Mouse (Mus musculus): ENCODE measurements around the gene Hpcal4.
"Not testable (repeated sequence)": the region's sequence is repeated elsewhere in the genome, so short reads cannot be mapped to it uniquely, and the experiment has no call there.

The Hpcal4 gene

DNA sequence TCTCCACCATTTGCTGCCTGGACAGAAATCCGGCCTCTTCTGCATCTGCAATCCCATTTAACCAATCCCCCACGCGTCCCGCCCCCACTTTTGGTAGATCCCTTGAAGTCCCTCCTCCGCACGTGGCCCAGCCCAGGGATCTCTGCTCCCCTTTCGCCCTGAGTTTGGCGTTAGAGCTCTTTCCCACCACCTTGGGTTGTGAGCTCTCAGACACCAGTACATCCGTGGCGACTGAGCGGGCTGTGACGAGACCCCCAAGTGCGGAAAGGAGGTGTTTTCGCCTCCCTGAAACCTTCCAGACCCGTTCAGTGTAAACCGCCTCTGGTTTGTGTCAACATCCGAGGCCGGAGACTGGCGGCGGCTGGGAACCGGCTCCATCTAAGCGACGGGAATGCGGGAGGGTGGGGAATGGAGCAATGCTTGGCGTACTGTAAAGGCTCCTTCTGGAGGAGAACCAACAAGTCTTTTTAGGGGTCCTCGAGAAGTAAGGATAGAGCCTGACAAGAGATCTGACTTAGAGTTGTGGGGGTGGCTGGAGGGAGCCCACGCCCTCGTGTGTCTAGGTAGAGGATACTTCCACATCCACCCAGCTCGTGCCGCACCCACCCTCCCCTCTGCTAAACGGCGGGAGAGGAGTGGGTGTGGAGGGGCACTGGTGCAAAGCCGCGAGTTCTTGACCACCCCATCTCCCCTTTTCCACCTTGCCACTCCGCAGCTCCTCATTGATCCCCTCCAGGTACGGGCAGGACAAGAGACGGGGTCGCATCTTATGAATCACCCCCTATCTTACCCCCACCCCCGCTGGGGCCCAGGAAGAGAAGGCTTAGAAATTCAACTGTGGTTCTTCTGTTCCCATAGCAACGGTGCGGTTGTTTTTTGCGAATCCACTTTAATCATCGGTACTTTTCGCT, at the start of gene Hpcal4:
TSS of gene Hpcal4 (plus strand) at position 900 of the 911 bp plus-strand sequence.
- peak; percentile 63 for DNase-seq

DNA sequence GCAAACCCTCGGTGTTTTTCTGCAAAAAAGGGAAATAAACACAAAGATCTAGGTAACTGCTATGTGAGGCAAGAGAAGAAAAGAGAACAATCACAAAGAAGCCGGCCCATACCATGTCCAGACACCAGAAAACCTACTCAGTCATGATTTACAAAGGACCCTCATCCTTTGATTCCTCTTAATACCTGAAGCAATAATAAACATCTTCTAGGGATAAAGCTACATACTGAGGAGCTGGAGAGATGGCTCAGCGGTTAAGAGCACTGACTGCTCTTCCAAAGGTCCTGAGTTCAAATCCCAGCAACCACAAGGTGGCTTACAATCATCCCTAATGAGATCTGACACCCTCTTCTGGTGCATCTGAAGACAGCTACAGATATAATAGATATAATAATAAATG, 45.5 kb upstream of the Hpcal4 start:
- DNase-seq = no peak

DNA sequence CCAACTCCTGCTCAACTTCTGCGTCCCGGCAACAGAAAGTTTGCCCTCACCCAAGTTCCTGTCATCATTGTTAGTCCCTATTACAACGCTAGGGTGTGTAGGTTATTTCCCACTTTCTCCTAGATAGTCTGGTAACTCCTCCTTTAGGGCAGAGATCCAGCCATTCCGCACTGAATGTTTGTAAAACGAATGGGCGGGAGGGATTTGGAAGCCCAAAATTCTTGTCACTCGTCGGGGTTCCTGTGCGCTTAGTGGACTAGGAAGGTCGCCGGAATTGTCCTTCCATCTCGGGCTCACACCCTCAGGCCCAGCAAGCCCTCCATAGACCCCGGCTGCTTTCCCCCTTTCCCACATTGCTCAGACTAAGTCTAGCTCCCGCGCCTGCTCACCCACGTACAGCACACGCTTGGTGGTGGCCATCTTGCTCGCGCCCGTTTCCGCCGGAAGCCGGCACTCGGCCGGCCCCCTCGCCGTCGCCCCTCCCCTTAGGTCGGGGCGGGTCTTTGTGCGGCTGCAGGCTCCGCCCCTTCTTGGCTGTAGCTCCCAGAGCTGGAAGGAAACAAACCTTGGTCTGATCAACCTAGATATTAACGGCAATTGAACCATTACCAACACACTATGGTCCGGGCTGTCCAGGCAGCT, 43.4 kb upstream of the Hpcal4 start, which contains the start of gene Ppie:
TSS of gene Ppie (minus strand) at position 439 of the 642 bp plus-strand sequence.
- peak; percentile 74 for DNase-seq

DNA sequence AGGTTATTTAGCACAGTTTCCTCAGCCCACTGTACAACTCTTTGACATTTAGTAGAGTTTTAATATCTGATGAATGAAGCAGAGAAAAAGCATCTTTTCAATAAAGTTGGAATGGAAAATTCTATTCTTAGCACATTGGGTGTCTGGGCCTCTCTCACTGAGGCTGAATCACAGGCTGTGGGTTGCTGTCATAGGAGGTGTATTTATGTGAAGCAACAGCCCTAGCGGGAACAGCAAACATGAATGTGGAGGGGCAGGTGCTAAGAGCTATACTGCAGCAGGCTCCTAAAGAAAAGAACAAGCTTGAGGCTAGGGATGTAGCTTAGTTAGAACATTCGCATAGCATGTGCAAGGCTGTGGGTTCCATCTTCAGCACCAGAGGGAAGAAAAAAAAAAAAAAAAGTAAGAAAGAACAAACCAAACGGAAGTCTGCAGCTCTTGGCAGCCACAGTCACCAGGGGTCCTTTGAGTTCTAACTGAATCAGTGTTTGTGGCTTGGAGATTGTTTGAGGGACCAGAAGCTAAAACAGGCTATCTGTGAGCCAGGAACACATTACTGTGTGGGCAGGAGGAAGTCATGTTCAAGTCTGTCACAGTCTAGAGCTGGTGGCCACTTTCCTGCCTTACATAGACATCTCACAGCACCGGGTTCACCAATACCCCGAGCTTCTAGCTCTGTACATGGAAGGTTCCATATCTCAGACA, 35.4 kb upstream of the Hpcal4 start:
- DNase-seq = no peak

DNA sequence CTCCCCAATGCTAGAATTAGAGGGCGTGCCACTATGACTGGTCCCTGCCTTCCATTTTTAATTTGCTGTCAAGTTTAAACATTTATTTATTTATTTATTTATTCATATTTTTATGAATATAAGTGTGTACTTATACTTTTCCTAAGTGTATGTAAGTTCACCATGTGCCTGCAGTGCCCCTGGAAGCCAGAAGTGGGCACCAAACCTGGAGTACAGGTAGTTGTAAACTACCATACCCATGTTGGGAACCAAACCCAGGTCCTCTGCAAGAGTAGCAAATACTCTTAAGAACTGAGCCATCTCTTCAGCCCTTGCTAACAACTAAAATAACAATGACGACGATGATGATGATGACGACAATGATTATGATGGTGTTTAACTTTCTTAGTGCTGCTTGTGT, 31.0 kb upstream of the Hpcal4 start:
- DNase-seq = no peak

DNA sequence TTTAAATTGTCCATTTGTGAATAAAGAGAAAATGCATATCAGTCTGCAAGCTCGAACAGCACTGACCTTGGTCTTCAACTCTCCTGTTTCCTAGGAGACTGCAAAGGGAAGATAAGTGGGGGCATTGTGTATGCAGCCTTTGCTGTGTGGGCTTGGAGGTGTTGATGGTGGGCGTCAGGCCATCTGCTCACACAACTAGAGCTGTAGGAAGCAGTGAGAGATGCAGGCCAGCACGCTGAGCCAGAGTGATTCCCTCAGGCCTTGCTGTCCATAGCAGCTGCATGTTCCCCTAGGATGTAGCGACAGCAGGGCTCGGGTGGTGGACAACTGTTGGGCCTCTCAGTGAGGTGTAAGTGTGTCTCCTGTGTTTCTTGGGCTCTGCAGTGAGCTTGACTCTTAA, 30.1 kb upstream of the Hpcal4 start:
- DNase-seq = peak; percentile 65

DNA sequence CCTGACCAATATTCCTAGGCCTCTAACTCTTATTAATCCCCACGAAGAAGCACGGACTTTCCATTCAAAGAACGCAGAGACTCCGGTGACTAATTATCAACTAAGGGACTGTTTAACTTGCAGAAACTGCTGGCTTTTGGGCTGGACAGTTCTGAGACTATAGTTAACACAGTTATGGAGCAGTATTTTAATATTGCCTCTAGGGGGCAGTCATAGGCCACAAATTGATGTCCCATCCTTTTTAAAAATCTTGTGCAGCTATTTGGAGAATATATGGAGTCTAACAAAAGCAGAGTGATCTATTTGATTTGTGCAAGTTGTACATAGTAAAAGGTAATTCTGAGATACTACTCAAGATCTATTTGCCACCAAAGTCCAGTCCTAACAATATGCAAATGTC, 28.0 kb upstream of the Hpcal4 start:
- no peak for DNase-seq

DNA sequence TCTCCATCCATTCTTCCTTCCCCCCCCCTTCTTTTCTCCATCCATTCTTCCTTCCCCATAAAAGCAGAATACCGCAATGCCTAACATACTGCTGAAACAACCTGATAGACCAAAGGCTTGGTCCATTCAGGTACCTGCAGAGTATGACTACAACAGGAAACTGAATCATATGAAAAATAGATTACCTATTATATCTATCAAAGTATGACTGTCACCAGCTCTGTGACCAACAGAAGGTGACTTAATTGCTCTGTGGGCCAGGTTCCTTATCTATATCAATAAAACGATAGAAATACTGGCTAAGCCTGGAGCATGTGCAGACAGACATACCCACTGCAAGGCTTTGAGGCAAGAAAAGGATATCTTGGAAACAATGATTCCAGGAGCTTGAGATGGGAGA, 27.6 kb upstream of the Hpcal4 start:
- no peak for DNase-seq

DNA sequence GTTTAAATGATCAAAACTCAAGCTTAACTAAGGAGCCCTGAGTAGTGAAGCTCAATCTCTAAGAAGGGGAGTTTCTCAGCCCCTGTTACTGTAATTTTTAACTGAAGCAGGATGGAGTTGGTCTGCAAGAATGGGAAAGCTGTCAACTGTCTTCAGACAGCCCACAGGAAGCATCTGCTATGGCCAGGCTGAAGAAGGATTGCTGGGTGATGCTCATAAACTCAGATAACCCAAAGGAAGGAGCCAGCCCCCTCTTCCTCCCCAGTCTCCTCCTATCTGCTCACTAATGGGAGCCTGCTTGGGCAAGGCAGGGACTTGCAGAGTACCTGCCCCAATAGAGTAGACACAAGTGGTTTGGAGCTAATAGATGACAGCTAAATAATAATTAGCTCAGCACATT, 27.2 kb upstream of the Hpcal4 start:
- no peak for DNase-seq

DNA sequence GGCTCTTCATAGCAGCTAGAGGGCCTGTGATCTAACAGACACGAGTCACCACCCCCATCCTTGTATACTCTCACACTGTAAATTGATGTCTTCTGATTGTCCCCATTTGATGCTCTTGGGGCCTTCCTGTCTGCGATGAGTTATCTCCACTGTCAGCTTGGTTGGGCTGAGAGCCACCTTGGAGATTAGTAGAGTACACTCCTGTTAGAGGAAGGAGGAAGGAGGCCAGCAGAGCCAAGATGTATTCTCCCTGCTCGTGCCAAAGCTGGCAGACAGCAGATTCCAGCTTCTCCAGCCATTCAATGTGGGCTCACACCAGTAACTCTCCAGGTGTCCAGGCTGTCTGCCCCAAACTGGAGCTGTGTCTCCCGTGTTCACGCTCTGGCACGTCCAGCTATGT, 22.5 kb upstream of the Hpcal4 start:
- no peak for DNase-seq

DNA sequence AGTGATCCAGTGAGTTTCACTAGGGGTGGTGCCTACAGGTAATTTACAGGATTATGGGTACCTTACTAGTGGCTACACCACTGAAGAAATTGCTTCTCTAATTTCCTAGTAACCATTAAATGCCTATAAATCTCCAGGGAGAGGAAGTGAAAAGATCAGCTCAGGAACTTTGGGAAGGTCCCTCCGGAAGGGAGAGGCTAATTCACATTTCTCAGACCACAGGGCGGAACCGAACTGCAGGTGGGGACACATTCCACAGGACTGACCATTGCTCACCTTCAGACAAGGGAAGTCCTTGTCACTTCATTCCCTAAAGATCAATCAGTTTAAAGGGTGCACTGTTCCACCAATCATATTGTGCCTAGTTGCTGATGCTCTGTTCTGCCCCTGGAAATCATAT, 21.8 kb upstream of the Hpcal4 start:
- not testable (repeated sequence) for DNase-seq

DNA sequence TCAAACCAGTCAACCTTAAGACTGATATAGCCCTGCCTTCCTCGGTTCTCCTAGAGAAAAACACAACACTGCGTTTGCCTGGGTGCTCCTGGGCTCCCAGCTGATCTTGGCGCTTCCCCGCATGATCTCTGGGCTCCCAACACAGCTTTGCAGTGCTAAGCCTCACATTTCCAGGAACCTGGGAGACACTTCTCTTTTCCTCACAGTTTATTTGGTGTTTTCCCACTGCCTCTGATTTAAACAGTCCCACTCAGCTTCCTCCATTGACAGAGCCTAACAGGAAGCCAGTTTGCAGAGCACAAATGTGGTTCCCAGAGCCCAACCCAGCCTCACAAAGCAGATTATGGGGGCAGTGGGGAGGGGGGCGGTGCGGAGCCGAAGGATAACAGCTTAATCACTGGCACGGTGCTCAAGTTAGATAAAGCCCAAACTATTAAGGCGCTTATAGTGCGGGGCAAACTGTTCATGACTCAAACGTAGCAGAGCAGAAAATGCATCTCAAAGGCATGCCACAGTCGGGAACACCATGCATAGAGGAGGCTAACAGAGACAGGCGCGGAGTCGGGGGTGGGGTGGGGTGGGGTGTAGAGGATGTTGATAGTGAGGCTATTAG, 20.6 kb upstream of the Hpcal4 start:
- no peak for DNase-seq

DNA sequence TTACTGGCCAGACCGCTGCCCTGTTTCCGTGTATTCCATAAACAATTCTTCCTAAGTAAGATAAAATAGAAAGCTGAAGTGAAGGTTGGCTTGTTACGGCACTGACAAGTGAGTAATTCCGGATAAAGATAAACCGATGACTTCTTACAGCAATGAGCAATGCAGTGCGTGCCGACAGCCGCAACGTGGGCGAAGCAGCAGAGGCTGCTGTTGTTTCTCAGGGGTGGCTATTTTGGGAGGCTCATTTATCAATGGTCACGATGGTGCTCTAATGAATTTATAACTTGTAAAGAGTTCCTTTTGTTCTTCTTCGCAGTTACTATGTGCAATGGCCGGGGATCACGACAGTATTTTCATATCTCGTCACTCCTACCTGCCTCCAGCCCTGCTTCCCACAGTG, 18.9 kb upstream of the Hpcal4 start:
- DNase-seq = no peak

DNA sequence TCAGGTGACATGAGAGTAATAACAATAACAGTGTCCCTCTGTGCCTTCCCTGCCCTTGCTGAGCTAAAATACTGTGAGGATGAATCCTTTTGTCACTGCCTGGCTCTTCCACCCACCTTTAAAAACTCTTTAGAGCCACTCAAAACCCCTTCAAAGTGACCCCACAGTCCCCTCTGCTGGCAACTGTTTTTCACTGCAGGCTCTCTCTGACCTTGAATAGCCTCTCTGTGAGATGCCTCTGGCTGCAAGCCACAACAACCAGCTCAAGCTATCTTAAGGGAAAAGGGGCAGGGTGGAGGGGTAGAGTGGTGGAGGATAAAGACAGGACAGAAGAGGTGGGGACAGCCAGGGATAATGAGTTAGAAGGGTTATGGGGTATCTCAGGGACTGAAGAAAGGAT, 11.2 kb upstream of the Hpcal4 start:
- no peak for DNase-seq

DNA sequence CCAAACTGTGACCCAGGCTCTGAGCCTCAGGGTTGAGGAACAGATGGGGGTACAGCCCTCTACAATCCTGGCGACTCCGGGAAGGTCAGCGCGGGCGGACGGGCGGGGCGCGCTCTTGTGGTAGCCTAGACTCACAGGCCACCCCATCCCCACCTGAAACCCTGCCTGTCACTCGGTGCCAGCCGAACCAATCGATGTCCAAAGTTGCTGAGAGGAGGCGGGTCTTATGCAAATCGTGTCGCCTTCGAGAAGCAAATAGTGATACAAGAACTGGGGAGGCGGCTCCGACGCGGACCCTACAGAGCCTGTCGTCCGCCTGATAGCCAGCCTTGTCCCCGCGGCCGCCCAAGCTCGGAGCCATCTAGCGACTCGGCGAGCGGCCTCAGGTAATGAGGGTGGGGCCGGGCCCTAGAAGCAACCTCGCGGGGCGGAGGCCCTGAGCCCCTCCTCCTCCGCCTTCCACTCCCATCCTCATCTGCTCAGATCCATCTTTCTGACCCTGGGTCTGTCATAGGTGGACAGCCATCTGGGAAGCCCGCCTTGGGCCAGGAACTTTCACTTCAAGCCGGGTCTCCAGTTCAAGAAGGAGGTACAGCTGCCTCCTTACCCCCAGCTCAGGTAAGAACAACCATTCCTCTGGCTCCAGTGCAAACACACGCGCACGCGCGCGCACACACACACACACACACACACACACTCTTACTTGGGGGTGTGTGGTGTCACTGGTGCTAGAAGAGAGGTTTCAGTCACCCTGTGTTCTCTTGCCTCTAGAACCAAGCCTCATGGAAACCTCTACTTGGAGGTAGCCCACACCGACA, 421 bp downstream of the Hpcal4 start:
- DNase-seq = peak; percentile 80

DNA sequence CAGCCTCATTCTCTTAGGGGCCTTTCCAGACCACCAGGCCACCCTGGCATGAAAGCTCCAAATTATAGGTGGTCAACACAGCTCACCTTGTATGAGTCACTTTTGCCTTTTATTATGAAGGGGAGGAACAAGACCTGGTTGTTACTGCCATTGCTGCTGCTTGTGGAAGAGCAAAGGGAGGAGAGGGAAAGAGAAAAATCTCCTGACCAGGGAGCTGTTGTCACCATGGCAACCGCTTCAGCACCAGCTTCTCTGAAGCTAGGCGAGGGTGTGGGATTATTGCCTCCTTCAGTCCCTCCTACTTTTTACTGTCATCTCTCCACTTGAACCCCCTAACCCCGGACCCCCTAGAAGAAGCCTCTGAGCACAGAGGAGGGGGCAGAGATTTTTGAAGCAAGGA, 1.8 kb downstream of the Hpcal4 start:
- peak; percentile 63 for DNase-seq

DNA sequence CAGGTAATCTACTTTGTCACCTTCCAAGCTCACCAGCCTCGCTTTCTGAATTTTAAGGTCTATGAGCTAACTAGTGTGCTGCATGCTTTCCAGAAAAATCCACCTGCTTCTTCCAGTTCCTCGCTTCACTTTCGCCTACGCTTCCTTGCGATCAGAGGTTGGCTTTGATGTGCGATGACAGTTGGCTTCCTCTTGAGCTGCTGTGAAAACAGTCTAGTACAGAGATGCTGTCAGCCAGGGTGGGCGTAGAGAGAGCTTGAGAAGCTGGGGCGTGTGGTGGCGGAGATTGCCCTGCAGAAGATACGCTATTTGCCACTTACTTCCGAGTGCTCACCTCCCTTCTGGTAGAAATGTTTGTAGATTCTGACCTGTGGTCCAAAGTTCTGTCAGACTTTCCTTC, 9.3 kb downstream of the Hpcal4 start:
- DNase-seq = no peak

DNA sequence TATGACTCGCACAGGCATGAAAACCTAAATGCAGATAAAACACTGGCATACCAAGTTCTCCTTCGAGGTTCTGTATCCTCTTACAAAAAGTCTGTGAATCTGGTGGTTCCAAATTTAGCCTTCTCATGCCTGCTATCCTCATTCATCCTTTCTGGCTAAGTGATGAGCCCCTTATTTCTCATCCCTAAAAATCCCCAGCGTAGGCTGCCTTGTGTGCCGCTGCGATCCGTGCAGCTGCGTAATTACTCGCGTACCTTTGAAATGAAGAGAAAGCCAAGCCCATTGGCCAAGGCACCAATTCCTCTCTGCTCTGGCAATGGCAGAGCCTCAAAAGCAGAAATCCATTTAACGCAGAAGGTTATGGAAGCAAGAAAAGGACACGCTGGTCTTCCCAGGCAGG, 10.8 kb downstream of the Hpcal4 start:
- no peak for DNase-seq

DNA sequence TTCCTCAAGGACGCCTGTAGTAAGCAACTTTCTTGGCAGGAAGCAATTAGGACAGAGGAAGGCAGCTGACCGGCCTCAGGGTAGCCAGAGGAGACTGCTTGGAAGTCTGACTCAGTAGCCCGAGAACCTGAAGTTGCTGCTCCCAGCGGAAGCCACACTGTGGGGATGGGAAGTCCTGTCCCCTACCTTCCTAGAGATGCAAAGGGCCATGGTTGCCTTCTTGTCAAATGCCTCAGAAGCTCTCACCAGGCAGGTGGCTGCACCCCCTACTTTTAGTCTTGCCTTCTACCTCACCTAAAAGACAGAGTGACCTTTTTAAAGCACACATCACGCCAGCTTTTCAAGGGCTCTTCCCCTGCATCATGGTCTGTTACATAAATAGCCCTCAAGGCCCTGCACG, 13.7 kb downstream of the Hpcal4 start:
- DNase-seq = no peak

DNA sequence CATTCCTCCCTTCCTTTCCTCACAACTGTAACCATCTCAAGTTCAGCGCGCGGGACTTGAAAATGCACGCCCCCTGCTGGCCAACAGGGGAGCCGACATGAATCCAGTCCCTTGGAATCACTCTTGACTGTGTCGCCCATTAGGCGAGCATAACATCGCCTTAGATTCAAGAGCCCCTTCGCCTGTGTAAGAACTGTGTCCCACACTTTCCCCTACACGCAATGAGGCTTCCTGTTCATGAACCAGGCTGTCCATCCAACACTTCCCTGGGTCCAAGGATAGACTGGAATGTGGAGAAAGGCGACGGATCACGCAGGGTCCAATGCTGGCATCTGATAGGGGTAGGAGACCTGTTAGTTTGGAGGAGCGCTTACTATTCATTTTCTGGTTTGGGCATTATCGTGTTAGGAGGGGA, 17.8 kb downstream of the Hpcal4 start:
- peak; percentile 76 for DNase-seq

DNA sequence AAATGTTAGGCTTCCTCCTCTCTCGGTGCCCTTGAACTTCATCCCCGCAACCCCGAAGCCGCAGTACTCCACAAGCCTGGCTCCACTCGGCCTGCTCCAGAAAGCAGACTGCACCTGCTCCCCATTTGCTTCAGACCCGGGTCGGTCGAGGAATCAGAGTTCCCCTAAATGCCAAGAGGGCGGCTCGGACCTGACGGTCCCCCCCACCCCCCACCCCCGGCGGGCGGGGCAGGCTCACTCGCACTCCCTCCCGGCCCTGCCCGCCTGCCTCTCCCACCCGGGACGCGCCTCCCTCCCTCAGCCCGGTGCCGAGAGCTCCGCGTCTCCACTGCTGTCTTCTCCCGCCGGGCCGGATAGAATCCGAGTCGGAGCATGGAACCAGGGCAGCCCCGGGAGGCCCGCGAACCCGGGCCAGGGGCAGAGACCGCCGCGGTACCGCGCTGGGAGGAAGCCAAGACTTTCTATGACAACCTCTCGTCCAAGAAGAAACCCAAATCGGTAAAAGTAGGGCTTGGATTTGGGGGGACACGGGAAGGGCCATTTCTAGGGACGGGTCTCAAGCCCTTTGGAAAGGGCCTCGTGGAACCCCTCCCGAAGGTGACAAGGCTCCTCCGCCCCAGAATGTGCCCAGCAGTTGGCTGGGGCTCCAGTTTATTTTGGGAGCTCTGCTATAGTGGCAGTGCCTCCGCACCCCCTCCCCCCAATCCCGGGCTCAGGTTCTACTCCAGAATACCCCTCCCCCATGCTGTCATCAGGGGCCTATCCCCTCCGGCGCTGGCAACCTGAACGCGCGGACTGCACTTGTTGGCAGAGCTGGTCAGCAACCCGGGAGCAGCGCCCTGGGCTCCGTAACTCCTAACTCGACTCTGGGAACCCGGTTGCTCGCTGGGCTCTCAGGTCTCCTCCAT, 18.4 kb downstream of the Hpcal4 start, which contains the start of gene Nt5c1a:
TSS of gene Nt5c1a (plus strand) at position 319 of the 908 bp plus-strand sequence.
- peak; percentile 43 for DNase-seq
